Mouse (Mus musculus) MEL (cell line): ENCODE measurements around the gene Gm49342.

Experiments
- CHD1 ChIP-seq: IDR thresholded peaks from 2 replicates; pipeline ENCODE4 v1.6.1; 2012; ENCODE audit warnings: low read depth, mild to moderate bottlenecking, inconsistent platforms, low read length, improper control_type of control experiment
- CTCF ChIP-seq, 3 experiments: IDR thresholded peaks in 2 of 3; conservative IDR thresholded peaks in 1 of 3; 2 replicates each; pipeline ENCODE4 v1.5.1; 2011 to 2012; ENCODE audit warnings: low read length in 3 of 3, low read depth in 2 of 3, mild to moderate bottlenecking in 2 of 3, improper control_type of control experiment in 1 of 3, inconsistent platforms in 1 of 3, mixed read lengths in 1 of 3, moderate library complexity in 1 of 3; ENCODE audit not compliant: control insufficient read depth in 1 of 3, insufficient read depth in 1 of 3, poor library complexity in 1 of 3, severe bottlenecking in 1 of 3
- EP300 ChIP-seq, 2 experiments: IDR thresholded peaks; 2 replicates each; pipeline ENCODE4 v1.6.1; 2011; ENCODE audit warnings: improper control_type of control experiment in 2 of 2, low read length in 2 of 2, low read depth in 1 of 2, mild to moderate bottlenecking in 1 of 2
- HCFC1 ChIP-seq: IDR thresholded peaks from 2 replicates; pipeline ENCODE4 v1.6.1; 2012; ENCODE audit warnings: low read depth, mild to moderate bottlenecking, inconsistent platforms, low read length, improper control_type of control experiment, moderate library complexity
- MAZ ChIP-seq: IDR thresholded peaks from 2 replicates; pipeline ENCODE4 v1.6.1; 2012; ENCODE audit warnings: low read depth, mild to moderate bottlenecking, inconsistent platforms, low read length, improper control_type of control experiment
- TCF12 ChIP-seq: IDR thresholded peaks from 2 replicates; pipeline ENCODE4 v1.6.1; 2014; ENCODE audit warnings: low read depth, mild to moderate bottlenecking, inconsistent platforms, low read length, improper control_type of control experiment, moderate library complexity
- ZC3H11A ChIP-seq: IDR thresholded peaks from 2 replicates; pipeline ENCODE4 v1.6.1; 2012; ENCODE audit warnings: low read depth, mild to moderate bottlenecking, inconsistent platforms, low read length, improper control_type of control experiment
- ZNF384 ChIP-seq: IDR thresholded peaks from 2 replicates; pipeline ENCODE4 v1.6.1; 2012; ENCODE audit warnings: low read depth, mild to moderate bottlenecking, inconsistent platforms, low read length, improper control_type of control experiment

GRCm38 (mm10) chr14:50969558-50970544 lies 25.5 kb downstream of the Gm49342 start:
- TF ChIP-seq ZNF384 (no peak), TCF12 (no peak), EP300 (IDR thresholded peaks at IDR 0.05; ENCODE audit: low read depth in 1 of 2, low read length in 2 of 2) (no peak), HCFC1 (no peak), CTCF (IDR thresholded peaks at IDR 0.05 in 2 of 3, conservative IDR thresholded peaks at IDR 0.05 in 1 of 3; ENCODE audit: control insufficient read depth in 1 of 3, insufficient read depth in 1 of 3, low read depth in 2 of 3, low read length in 3 of 3, poor library complexity in 1 of 3, severe bottlenecking in 1 of 3) (no peak), CHD1 (no peak), ZC3H11A (no peak), MAZ (no peak)
